Mouse (Mus musculus) ES-E14 (cell line): ENCODE data around the gene Ccdc194. TPM values are rescaled to one million over a fixed set of nuclear protein-coding genes. Genes with fewer than 3 reads are reported as not detected.

Source experiments
- DNase-seq: peaks from one replicate; pipeline ENCODE4 v3.0.0-alpha.2; 2013; ENCODE audit warnings: low read depth, low spot score
- H3K27ac ChIP-seq: 2 replicates; pipeline ENCODE4 v1.5.1; 2012; ENCODE audit warnings: low read depth, mild to moderate bottlenecking, low read length, moderate library complexity, mixed read lengths; ENCODE audit not compliant: poor library complexity, insufficient read depth, severe bottlenecking
- H3K36me3 ChIP-seq: 2 replicates; pipeline ENCODE4 v1.6.1; 2012; ENCODE audit warnings: mild to moderate bottlenecking, low read length, moderate library complexity, mixed read lengths; ENCODE audit not compliant: control insufficient read depth, poor library complexity, insufficient read depth, severe bottlenecking
- H3K4me1 ChIP-seq, 2 experiments: fragments of 150-350 bp in 1 of 2; sonication (generic) in 1 of 2; 2 replicates each; pipeline ENCODE4 v1.6.1; 2012; ENCODE audit warnings: low read length in 2 of 2, mild to moderate bottlenecking in 1 of 2, mixed read lengths in 1 of 2; ENCODE audit not compliant: control insufficient read depth in 2 of 2, insufficient read depth in 2 of 2, poor library complexity in 1 of 2
- H3K4me3 ChIP-seq, 2 experiments: fragments of 150-350 bp in 1 of 2; sonication (generic) in 1 of 2; 2 replicates each; pipeline ENCODE4 v1.5.1; 2012; ENCODE audit warnings: low read length in 2 of 2, low read depth in 1 of 2, mild to moderate bottlenecking in 1 of 2, mixed read lengths in 1 of 2; ENCODE audit not compliant: insufficient read depth in 1 of 2, poor library complexity in 1 of 2, severe bottlenecking in 1 of 2
- H3K9ac ChIP-seq: 2 replicates; pipeline ENCODE4 v1.6.1; 2012; ENCODE audit warnings: low read depth, mild to moderate bottlenecking, low read length, mixed read lengths; ENCODE audit not compliant: poor library complexity, insufficient read depth, severe bottlenecking
- H3K9me3 ChIP-seq: fragments of 150-350 bp; sonication (generic); 2 replicates; pipeline ENCODE4 v1.6.1; 2012; ENCODE audit warnings: low read depth, mild to moderate bottlenecking, low read length; ENCODE audit not compliant: control insufficient read depth, insufficient read depth
- CHD2 ChIP-seq: IDR thresholded peaks from 2 replicates; pipeline ENCODE4 v1.6.1; 2014; ENCODE audit warnings: mild to moderate bottlenecking, low read depth, low read length, inconsistent platforms
- HCFC1 ChIP-seq: IDR thresholded peaks from 2 replicates; pipeline ENCODE4 v1.6.1; 2012; ENCODE audit warnings: low read length, inconsistent platforms, borderline replicate concordance; ENCODE audit not compliant: insufficient read depth
- MAFK ChIP-seq: IDR thresholded peaks from 2 replicates; pipeline ENCODE4 v1.6.1; 2014; ENCODE audit warnings: mild to moderate bottlenecking, low read depth, low read length, inconsistent platforms; ENCODE audit not compliant: insufficient read depth
- ZC3H11A ChIP-seq: IDR thresholded peaks from 2 replicates; pipeline ENCODE4 v1.6.1; 2012; ENCODE audit warnings: low read depth, mild to moderate bottlenecking, inconsistent platforms, low read length, borderline replicate concordance
- ZNF384 ChIP-seq: IDR thresholded peaks from 2 replicates; pipeline ENCODE4 v1.6.1; 2012; ENCODE audit warnings: low read depth, low read length, inconsistent platforms
- in situ Hi-C, 2 experiments: fragments of 600-800 bp; cut with MboI; formaldehyde crosslinking; loops; one replicate each; pipeline ENCODE4 v1.15.1; 2025; ENCODE audit warnings: low sequenced_read_pairs in 2 of 2, inconsistent platforms in 1 of 2; ENCODE audit not compliant: unreplicated experiment in 2 of 2
- total RNA-seq: library from RNA; depleted of rRNA; stranded (reverse); fragments of 300-350 nt; gene quantifications from 2 replicates; pipeline ENCODE4 v1.2.3, GENCODE M21; 2012; rRNA removed

The Ccdc194 gene
- total RNA-seq, 1 experiment, result 2.6 TPM

DNA sequence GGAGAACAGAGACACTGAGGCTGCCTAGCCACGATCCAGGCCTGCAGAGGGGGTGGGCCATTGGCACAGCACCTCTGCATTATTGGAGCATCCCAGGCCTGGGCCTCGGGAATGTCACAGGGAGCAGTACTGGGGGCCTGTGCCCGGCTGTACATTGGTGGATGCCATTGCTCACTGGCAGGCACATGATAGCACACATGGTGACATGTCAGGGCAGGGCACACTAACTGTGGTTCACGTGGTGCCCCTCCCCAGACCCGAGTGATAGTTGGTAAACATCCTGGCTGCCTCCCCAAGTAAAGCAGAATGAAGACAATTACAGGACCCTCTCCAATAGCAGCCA, 54.6 kb downstream of the Ccdc194 start:
- no peak overlapping the region for H3K27ac ChIP-seq
- in situ Hi-C loops, result no loop called here
- TF ChIP-seq ZC3H11A, result no peak
- no peak for TF ChIP-seq HCFC1
- TF ChIP-seq ZNF384, result no peak
- TF ChIP-seq CHD2, result no peak
- no peak for TF ChIP-seq MAFK
- no peaks in the 10 kb centered on the region for H3K9me3 ChIP-seq
- DNase-seq, result no peak
- peaks cover 2 to 9% of the 10 kb centered on the region in 2 experiments; a peak in 2 of 4 replicates for H3K4me1 ChIP-seq
- H3K36me3 ChIP-seq, result peaks cover 38% of the 10 kb centered on the region
- H3K9ac ChIP-seq, result no peak overlapping the region
- no peak overlapping the region for H3K4me3 ChIP-seq

DNA sequence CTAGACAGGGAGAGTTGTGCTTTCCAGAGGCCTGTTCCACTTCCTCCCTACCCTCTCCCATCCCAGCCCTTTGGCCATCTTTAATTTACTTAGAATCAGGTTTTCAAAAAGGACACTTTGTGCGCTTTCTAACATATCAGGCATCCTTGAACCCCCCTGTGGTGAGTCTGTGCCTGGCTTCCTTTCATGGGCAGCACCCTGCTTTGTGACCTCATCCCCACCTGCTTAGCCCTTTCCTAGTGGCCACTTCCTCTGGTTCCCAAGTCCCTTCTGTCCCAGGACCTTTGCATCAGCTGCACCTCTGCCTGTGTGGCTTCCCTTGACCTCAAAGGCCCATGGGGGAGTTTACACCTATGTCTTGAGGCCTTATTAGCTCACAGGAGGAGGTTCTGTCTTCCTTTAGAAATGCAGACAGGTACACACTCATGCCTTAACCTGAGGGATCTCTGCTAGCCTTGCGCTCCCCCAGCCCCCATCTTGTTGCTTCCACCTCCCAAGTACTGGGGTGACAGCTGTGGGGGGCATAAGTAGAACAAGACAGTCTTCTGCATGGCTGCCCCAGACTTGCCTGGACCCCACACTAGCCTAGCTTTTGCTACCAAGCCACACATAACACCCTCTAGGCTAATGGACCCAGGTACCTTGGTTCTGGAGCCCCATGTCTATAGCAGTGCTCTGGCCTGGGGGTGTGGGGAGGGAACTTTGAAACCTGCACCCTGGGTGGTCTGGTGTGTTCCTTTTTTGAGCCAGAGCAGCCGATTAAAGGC, 55.2 kb downstream of the Ccdc194 start:
- no peak for DNase-seq
- peaks cover 40% of the 10 kb centered on the region for H3K36me3 ChIP-seq
- H3K27ac ChIP-seq, result 0 out of 2 replicates have a peak overlapping the region, but pooled peaks have one; percentile 1
- H3K4me1 ChIP-seq, result peaks cover 5 to 9% of the 10 kb centered on the region in 2 experiments; a peak in 2 of 4 replicates
- no peaks in the 10 kb centered on the region for H3K9me3 ChIP-seq
- TF ChIP-seq ZC3H11A (no peak), HCFC1 (no peak), ZNF384 (no peak), CHD2 (no peak), MAFK (no peak)
- in situ Hi-C loops, result no loop called here
- H3K9ac ChIP-seq, result peak overlapping the region; percentile 75; the same call in 1 of the 2 replicates
- peak overlapping the region; percentile 82 to 85; a peak in 3 of 4 replicates for H3K4me3 ChIP-seq

Other genes starting within 250 kb of the Ccdc194 start
- gene Use1, start 158.9 kb downstream of the Ccdc194 start, total RNA-seq, result 112 and 144 TPM in 2 replicates
- 7.4 and 9.4 TPM in 2 replicates for gene Ocel1, start 154.4 kb downstream of the Ccdc194 start, total RNA-seq
- gene Nr2f6, start 143.8 kb downstream of the Ccdc194 start, total RNA-seq, result 52.8 and 63.1 TPM in 2 replicates
- gene Ushbp1, start 129.9 kb downstream of the Ccdc194 start, total RNA-seq, result 2.0 and 2.4 TPM in 2 replicates
- gene Babam1, start 128.8 kb downstream of the Ccdc194 start, total RNA-seq, result 40.7 and 47.4 TPM in 2 replicates
- gene Ankle1, start 119.7 kb downstream of the Ccdc194 start, total RNA-seq, result 28.9 and 44.5 TPM in 2 replicates
- gene Abhd8, start 62.1 kb downstream of the Ccdc194 start, total RNA-seq, result 11.7 and 12.2 TPM in 2 replicates
- 135 and 148 TPM in 2 replicates for gene Mrpl34, start 60.8 kb downstream of the Ccdc194 start, total RNA-seq
- gene Dda1, start 56.5 kb downstream of the Ccdc194 start, total RNA-seq, result 60.5 and 65.1 TPM in 2 replicates
- 10.6 and 22.3 TPM in 2 replicates for gene Ano8, start 39.7 kb downstream of the Ccdc194 start, total RNA-seq
- gene Gtpbp3, start 37.6 kb downstream of the Ccdc194 start, total RNA-seq, result 60.4 and 63.8 TPM in 2 replicates
- gene Plvap, start 14.0 kb downstream of the Ccdc194 start, total RNA-seq, result 2.0 and 2.5 TPM in 2 replicates
- 135 and 207 TPM in 2 replicates for gene Bst2, start 11.7 kb upstream of the Ccdc194 start, total RNA-seq
- gene Mvb12a, start 17.2 kb upstream of the Ccdc194 start, total RNA-seq, result 50.4 and 58.8 TPM in 2 replicates
- gene Tmem221, start 33.2 kb upstream of the Ccdc194 start, total RNA-seq, result 0.18 and 0.58 TPM in 2 replicates
- gene Nxnl1, start 40.9 kb upstream of the Ccdc194 start, total RNA-seq, result not detected in 2 replicates
- 24.5 and 45.9 TPM in 2 replicates for gene Slc27a1, start 43.2 kb upstream of the Ccdc194 start, total RNA-seq
- 95.6 and 124 TPM in 2 replicates for gene Pgls, start 66.5 kb upstream of the Ccdc194 start, total RNA-seq
- gene Fam129c, start 71.9 kb upstream of the Ccdc194 start, total RNA-seq, result 9.0 and 15.2 TPM in 2 replicates
- gene Colgalt1, start 85.3 kb upstream of the Ccdc194 start, total RNA-seq, result 126 and 186 TPM in 2 replicates
- 3.0 and 9.1 TPM in 2 replicates for gene Unc13a, start 146.0 kb upstream of the Ccdc194 start, total RNA-seq
- 19.0 and 27.3 TPM in 2 replicates for gene Jak3, start 150.6 kb upstream of the Ccdc194 start, total RNA-seq
- 3.0 and 5.1 TPM in 2 replicates for gene Insl3, start 163.5 kb upstream of the Ccdc194 start, total RNA-seq
- 1.1 and 1.3 TPM in 2 replicates for gene B3gnt3, start 176.1 kb upstream of the Ccdc194 start, total RNA-seq
- 21.9 and 45.1 TPM in 2 replicates for gene Fcho1, start 200.0 kb upstream of the Ccdc194 start, total RNA-seq